Mouse (Mus musculus) natural killer cell, adult 2 months (primary cell): Measurements from ENCODE around the gene Gm38431.
A peak's percentile ranks its signal among the peaks of the same experiment; 100 is the strongest.

ENCODE experiments used
- DNase-seq, 2 experiments: peaks; one replicate each; pipeline ENCODE4 v3.0.0; 2022; ENCODE audit warnings: low spot score in 2 of 2

The Gm38431 gene

GRCm38 (mm10) chr9:21091707-21092320 lies at the start of gene Gm38431, which contains the start of gene Raver1:
Gm38431 (minus strand) TSS chr9:21091997.
Raver1 (minus strand) TSS chr9:21092008.
- peak; percentile 98 for DNase-seq

- no peak for DNase-seq
These were observed 46.6 kb upstream of the Gm38431 start for GRCm38 (mm10) chr9:21138386-21138785.

- DNase-seq, result peak; percentile 77
These were observed 45.4 kb upstream of the Gm38431 start for GRCm38 (mm10) chr9:21137229-21137628.

- peak; percentile 63 to 80 for DNase-seq
These were observed 44.6 kb upstream of the Gm38431 start for GRCm38 (mm10) chr9:21136401-21136800.

DNA sequence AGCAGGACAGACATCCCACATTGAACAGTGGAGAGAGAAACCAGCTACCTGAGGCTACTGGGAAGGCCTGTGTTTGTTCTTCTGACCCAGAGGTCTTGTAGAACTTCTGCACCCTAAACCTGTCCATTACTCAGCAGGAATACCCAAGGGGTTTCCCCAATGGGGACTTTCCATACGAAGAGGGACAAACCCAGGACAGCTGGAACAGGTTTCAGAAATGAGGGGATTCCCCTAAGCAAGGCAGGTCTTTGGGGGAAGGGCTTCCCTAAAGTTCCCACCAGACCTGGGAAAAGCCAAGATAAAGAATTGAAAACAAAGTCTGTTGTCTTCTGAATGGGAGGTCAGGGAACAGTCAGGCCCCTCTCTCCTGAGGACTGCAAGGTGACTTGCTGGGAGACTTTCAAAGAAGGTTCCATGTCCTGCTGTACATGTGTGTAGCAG lies 44.2 kb upstream of the Gm38431 start:
- peak; percentile 73 to 86 for DNase-seq

GRCm38 (mm10) chr9:21135329-21135890 lies 43.6 kb upstream of the Gm38431 start:
- DNase-seq, result no peak

DNA sequence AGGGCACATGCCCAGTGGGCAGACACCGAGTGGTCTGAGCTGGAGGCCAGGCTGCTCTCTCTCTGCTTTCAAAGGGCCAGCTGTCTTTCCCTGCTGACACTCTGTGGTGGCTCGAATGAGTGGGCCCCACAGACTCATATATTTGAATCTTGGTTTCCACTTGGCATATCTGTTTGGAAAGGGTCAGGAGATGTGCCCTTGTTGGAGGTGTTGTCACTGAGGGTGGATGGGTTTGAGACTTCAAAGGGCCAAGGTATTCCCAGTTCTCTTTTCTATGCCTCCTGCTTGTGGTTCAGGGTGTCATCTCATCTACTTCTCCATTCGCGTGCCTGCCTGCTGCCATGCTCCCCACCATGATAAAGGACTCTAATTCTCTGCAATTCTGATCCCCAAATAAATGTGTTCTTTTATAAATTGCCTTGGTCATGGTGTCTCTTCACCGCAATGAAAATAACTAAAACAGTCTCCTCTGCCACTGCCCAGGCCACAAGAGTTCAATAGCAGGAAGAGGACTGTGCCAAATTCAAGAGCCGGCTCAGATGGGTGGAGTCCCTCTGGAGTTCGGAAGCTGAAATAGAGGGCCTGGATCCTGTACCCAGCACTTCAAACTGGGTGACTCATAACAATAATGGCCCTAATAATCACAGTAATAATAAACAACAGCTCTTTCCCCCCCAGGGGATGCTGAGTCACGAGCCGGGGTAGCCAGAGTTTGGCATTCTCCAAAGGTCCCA lies 43.0 kb upstream of the Gm38431 start:
- DNase-seq, result no peak

DNA sequence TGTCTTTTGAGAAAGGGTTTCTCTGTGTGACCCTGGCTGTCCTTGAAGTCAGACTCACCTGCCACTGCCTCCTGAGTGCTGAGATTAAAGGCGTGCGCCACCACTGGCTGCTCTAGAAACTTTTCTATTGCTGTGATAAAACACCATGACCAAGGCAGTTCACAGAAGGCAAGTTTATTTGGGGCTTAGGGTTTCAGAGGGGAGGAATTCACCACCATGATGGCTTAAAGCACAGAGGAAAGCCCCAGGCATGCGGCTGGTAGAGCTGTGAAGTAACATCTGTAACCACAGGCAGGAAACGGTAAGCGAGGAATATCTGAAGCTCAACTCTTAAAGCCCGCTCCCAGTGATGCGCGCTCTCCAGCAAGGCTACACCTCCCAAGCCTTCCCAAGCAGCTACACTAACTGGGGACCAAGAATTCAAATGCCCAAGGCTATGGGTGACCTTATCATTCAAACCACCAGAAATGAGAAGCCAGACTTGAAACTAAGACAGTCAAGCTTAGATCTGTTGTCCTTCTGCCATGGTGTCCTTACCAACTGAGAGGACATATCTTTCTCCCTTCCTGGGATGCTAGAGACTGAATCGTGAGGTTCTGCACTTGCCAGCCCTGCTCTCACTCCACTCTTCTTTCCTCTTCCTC lies 41.4 kb upstream of the Gm38431 start:
- peak; percentile 74 to 87 for DNase-seq

DNA sequence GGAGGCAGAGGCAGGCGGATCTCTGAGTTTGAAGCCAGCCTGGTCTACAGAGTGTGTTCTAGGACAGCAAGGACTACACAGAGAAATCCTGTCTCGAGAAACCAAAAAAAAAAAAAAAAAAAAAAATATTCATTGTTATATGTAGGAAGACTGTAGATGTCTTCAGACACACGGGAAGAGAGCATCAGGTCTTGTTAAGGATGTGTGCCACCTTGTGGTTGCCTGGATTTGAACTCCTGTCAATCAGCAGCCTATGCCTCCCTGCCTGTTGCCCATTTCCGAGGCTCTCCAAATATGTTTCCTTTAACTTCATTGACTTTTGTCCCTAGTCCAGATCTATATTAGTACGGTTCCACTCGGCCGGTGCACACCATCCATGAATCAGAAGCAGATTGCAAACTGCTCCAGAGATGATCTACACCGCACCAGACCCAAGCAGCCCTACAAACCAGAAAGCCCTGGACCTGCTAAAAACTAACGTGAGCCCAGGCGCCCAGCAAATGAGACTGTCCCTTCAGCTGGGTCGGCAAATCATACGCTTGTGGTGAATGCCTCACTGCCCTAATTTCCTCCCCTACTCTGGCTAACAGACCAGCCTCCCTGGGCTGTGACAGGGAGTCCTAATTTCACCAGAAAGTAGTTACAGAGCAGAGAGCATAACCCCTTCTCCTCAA lies 40.4 kb upstream of the Gm38431 start:
- peak in 1 of 2 experiments; percentile 47 for DNase-seq

DNA sequence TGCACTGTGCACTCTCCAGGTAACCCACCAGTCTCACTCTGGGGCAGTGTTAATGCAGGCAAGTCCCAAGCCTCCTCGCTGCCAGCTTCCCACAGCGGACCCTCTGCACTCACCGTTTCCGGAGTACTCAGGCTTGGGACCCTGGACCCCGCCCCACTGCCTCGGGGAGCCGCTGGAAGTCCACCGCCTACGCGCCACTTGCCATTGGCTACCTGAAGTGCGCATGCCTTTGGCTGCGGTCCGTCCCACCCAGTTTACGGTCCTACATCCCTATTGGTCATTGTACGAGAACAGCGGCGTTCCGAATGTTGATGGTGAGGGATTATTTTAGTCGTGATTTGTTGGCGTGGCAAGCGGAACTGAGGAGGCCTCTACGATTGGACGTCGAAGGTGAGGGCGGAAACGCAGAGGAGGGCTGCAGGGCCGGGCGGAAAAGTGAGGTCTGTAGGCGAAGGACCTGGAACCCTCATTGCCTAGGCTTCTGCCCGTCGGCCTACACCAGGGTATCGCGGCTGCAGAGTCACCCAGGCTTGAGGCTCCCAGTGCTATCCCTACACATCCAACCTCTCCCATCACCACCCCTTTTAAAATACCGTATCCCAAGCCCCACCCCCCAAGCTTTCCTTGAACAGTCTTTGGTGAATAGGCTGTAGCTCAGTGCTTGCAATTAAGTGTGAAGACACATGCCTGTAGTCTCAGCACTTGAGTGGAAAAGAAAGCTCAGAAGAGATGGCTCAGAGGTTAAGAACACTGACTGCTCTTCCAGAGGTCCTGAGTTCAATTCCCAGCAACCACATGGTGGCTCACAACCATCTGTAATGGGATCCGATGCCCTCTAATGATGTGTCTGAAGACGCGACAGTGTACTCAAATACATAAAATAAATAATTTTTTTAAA lies 39.5 kb upstream of the Gm38431 start, which contains the start of gene Tyk2:
Gene Tyk2 (minus strand): TSS at position 185 of the 898 bp plus-strand sequence.
- peak; percentile 93 to 94 for DNase-seq

- DNase-seq, result peak; percentile 72 to 87
These were observed 34.4 kb upstream of the Gm38431 start for GRCm38 (mm10) chr9:21126259-21126627.

DNA sequence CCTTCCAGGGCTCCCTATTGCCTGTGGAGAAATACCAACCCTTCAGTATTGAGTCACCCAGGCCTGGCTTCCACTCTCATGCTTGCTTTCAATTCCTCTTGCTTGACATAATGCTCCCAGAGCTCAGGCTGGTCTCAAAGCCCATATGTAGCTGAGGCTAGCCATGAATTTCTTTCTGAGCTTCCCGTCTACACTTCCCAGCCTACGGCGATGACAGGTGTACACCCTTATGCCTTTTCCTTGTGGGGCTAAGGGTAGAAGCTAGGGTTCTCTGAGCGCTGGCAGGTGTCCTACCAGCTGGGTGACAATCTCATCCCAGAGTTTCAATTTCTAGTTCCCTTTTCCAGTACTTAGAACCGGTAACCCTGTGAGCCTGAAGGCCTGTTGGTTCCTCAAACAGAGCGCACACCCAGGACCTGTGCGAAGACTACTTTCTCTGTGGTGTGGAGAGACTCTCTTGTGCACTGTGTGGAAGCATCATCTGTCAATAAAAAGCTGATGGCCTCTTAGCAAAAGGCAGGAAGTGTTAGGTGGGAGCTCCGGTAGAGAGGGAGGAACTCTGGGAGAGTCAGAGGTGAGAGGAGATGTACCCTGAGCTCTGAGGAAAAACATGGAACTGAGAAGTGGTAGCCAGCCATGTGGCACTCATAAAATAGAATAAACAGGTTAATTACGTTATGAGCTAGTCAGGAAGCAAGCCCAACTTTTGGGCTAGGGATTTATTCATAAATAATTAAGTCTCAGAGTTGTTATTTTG lies 33.9 kb upstream of the Gm38431 start:
- DNase-seq, result no peak

DNA sequence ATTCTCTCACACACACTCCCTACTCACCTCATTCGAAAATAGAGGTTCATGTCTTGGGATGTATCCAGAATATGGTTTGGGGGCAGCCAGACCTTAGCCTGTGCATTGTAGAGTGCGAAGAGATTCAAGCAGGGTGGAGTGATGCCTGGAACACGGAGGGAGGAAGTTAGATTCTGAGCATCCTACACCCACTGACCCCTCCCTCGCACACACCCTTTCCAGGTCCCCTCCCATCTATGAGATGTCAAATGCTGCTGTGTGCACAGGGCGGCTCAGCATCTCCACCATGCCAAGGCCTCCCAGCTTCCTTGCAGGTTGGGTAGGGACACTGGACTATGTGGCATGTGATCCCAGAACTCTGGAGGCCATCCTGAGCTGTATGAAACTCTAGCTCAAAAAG lies 33.0 kb upstream of the Gm38431 start:
- no peak for DNase-seq

DNA sequence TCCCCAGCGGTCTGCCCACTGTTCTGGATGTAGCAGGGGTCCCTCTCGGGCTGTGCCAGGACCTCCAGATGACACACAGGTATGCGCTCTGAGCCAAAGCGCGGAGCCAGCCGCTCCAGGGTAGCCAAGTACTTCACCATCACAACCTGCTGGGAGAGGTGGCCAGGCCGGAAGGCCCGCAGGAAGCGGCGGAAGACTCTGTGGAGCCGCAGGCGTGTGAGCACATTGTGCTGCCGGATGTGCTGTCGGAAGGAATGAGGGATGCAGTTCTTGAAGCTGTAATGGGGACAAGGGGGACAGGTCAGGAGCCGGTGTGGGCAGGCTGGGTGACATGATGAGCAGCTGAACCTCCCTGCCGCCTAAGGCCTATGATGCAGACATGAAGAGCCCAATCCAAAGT lies 29.7 kb upstream of the Gm38431 start:
- no peak for DNase-seq

GRCm38 (mm10) chr9:21117073-21117472 lies 25.3 kb upstream of the Gm38431 start:
- DNase-seq, result no peak

- no peak for DNase-seq
These were observed 23.3 kb upstream of the Gm38431 start for GRCm38 (mm10) chr9:21115105-21115504.

GRCm38 (mm10) chr9:21114190-21114589 lies 22.4 kb upstream of the Gm38431 start:
- no peak for DNase-seq

DNA sequence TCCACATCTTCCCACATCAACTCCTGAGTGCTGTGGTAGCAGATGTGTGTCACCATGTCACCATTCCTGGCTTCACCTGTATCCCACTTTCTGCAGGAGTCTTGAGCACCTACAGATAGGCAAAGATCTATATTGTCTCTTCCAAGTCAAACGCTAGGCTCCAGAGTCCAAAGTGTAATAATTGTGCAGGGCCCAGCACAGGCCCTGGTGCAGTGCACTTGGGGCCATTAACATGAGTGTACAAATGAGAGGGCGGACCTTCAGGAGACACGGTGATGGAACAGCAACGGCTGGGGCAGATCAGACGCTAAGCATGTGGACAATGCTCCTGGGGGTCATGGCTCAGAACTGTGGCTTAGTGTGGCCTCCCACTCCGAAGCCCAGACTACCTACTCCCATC lies 22.0 kb upstream of the Gm38431 start:
- DNase-seq, result no peak

DNA sequence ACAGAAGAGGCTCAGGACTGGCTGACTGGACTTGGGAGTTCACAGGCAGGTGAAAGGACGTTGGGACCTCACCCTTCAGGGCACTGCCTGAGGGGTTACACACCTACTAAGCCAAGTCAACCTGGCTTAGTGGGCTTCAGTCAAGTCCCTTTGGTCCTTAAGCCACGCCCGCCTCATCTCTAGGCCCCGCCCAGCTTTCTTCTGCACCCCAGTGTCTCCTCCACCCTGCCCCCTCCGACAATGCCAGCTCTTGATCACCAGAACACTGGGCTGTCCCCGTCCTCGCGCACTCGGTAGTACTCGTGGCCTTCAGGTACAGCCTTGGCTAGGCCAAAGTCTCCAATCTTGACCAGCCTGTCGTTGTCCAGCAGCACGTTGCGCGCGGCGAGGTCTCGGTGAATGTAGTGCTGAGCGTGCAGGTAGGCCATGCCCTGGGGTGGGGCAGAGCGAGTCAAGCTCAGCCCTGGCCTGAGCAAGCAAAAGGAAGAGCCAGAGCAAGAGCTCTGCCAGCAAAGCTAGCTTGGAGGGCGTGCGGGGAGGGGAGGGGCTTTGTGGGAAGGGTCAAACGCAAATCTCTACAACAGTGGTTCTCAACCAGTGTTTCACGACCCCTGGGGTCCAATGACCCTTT lies 15.9 kb upstream of the Gm38431 start:
- no peak for DNase-seq
